Mouse (Mus musculus) right cerebral cortex, postnatal 14 days (tissue): Measurements from ENCODE around the gene Klhl3.

Experiments
- DNase-seq: peaks from one replicate; pipeline ENCODE4 v3.0.0; 2022

The Klhl3 gene

GRCm38 (mm10) chr13:58065316-58065715 is 48.1 kb downstream of the Klhl3 start:
- DNase-seq = no peak

DNA sequence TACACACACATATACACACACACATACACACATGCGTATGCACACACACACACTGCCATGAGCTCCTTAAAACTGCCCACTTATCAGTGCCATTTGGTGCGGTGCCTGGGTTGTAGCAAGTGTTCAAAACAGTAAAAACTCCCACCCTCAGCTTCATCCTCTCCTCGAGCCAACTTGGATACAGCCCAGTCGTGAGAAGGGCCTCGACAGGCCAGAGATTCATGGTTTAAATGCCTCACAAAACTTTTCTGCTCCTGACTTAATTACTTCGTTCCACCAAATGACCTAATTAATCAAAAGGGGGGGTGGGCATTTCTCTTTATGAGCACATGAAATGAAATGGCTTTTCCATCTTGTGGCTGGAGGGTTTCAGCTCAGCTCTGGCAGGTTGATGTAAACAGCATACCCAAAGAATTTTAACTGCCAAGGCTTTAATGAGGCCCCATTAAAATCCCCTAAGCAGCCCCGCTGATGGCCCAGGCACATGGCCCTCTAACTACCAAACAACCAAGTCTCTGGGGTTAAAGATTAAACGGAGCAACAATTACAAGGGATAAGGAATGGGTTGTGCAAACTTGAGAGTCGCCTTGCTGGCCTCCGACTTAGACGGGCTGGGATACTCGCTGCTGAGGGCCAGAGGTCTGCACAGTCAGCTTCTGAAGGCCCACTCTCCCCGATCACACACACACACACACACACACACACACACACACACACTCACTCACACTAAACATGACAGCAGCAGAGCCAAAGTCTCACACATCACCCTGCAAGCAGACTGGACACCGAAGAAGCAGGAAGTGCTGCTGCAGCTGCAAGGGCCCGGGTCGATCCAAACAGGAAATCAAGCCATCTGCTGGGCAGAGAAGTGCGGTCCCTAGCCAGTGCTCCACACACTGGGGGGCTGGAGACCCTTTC is 55.2 kb downstream of the Klhl3 start:
- no peak for DNase-seq

GRCm38 (mm10) chr13:58056618-58057017 is 56.8 kb downstream of the Klhl3 start:
- no peak for DNase-seq

DNA sequence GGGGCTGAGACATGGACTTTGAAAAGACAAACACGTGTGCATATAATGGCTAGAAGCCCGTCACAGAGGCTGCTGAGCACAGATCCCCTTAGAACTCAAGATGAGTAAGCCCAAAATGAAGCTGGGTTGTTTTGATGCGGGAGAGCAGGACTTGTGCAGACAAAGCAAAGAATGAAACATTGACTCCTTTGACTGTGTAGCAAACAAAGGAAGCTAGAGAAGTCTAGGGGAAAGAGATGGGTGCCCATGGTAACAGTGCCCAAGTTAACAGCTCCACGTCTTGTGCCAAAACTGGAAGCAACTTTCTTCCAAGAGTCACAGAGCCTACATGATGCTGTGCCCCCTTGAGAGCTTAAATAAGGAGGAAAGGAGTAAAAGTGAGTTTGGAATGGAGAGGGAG is 59.8 kb downstream of the Klhl3 start:
- DNase-seq = no peak

GRCm38 (mm10) chr13:58051654-58052053 is 61.7 kb downstream of the Klhl3 start:
- DNase-seq = no peak

GRCm38 (mm10) chr13:58051251-58051650 is 62.1 kb downstream of the Klhl3 start:
- DNase-seq = no peak

GRCm38 (mm10) chr13:58049121-58049520 is 64.3 kb downstream of the Klhl3 start:
- DNase-seq = no peak

DNA sequence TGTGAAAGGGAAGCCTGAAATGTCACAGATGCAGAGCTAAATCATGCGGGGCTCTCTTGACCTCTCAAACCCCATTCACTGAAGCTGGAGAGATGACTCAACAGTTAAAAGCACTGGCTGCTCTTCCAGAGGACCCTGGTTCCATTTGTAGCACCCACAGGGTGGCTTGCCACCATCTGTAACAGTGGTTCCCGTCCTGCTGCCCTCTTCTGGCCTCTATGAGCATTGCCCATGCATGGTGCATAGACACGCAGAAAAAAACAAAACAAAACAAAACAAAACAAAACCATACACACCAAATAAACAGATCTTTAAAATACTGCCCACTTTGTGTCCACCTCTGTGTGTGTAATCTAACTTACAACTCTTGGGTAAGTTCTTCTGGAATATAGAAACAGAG is 65.3 kb downstream of the Klhl3 start:
- no peak for DNase-seq

GRCm38 (mm10) chr13:58046178-58046577 is 67.2 kb downstream of the Klhl3 start:
- DNase-seq = no peak

GRCm38 (mm10) chr13:58045278-58045677 is 68.1 kb downstream of the Klhl3 start:
- no peak for DNase-seq

DNA sequence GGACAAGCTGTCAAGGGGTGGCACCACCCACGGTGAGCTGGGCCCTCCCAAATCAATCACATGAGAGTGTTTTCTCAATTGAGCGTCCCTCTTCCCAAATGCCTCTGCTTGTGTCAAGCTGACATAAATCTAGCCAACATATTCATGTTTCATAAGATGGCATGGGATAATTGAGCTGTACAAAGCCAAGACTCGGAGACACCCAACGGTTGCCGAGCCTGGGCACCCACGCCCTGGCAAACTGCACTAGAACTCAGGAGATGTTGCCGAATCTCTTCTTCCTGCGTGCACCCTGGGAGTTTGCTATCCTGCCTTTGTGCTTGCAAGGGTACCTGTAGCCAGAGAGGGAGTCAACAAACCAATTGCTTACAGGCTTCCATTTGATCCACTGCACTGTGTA is 70.1 kb downstream of the Klhl3 start:
- DNase-seq = no peak

DNA sequence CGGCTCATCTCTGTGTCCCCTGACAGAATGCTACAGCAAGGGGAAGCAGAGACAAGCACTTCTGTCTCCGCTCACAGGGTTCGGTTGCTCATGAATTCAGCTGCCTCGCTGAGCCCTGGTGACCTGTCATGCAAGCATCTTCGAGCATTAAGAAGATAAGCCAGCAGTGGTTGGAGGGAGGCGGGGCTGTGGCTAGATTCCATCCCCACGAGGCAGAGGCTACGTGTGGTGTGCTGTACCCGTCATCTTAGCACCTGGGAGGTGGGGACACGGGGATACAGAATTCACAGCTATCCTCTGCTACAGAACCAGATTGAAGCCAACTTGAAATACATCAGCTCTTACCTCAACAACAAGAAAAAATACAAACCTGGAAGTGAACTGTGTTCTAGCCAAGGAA is 73.3 kb downstream of the Klhl3 start:
- no peak for DNase-seq

DNA sequence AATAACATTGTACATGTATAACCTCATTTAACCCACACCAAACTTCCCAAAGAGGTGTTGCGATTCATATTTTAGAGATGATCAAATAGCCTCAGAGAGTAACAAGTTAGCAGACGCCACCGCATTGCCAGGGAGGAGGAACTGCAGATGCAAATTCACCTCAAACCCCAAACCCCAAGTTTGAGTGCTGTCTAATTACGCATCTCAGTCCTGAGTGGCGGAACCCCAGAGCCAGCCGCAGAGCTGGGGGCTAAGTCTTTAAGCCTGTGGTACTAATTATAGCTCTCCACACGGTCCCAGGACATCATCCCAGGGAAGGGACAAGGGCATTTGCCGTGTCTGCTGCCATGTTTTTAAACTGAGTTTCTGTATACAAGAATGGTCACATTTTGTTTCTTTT is 75.9 kb downstream of the Klhl3 start:
- DNase-seq = no peak

DNA sequence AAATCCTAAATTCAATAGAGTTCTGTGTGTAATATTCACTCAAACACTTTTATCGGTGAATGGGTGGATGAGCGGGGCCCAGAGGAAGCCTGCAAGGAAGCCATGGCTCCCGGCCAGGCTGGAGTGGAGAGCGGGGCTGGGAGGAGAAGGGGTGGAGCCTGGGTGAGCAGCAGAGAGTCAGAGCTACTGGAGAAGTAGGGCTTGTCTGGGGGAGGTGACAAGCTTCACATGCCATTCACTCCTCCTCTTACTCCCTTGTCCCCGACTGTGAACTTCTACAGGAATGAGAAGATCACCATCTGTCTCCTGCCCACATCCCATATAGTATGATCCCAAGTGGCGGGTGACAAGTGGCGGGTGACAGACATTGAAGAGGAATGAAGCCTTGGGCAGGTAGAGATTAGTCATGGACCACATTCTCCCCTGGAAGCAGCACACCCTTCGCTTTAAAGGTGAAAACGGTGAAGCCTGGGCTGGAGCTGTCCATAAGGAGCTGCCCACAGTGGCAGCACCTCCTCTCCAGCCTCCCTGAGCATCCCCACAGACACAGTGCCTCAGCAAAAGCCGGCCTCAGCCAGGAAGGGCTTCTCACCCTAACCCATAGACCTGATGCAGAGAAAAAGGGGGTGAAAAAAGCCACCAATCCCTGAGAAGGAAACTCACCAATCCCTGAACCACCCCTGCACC is 77.8 kb downstream of the Klhl3 start:
- DNase-seq = peak; percentile 65

GRCm38 (mm10) chr13:58034985-58035384 is 78.4 kb downstream of the Klhl3 start:
- no peak for DNase-seq

DNA sequence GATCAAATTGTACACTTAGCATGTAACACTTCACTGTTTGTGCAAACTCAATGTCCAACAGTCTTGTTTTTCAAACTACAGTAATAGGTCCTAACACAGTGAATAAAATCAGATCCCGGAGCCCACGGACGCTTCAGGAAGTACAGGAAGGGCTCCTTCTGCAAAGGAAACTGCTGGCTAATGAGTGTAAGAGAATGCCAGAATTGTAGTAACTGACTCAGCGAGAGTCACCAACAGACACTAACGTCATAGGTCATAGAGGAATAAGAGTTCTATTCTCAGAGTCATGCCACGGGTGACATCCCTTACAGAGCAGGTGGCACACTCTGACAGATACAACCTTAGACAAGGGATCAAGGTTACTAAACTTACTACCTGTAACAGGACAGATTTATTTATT is 78.9 kb downstream of the Klhl3 start:
- DNase-seq = no peak

- peak; percentile 57 for DNase-seq
These were observed 81.6 kb downstream of the Klhl3 start for GRCm38 (mm10) chr13:58031755-58032154.

GRCm38 (mm10) chr13:58027115-58027514 is 86.3 kb downstream of the Klhl3 start:
- no peak for DNase-seq

GRCm38 (mm10) chr13:58025701-58026414 is 87.5 kb downstream of the Klhl3 start:
- no peak for DNase-seq

DNA sequence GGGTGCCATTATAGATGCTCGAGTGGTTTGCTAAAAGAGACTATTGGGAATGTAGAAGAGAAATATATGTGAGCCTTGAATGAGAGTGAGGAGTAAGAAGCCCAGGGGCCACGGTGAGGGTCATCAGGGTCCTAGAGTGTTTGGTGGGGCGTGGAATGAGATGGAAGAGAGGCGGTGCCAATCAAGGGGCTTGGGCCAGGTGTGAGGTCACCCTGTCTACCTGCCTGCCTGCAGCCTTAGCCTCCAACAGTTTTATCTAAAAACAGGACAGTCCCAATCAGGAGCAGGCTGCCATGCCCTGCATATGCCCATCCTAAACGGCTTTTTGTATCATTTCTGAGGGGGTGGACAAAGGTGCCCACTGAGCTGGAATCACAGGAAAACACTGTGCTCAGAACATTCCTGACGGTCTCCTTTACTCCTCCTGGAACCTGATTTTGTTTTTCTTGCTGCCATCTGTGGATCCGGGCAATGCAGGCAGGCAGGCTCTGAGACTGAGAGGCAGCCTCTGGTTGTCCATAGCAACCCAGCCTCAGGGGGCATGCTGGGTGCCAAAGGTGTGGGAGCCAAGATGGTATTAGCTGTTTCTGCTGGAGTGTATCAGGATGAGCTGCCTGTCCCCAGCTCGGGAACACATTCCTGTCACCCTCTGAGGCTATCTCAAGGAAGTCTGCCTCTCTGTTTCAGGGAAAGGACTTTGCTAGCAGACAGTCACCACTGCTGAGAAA is 89.5 kb downstream of the Klhl3 start:
- DNase-seq = no peak

DNA sequence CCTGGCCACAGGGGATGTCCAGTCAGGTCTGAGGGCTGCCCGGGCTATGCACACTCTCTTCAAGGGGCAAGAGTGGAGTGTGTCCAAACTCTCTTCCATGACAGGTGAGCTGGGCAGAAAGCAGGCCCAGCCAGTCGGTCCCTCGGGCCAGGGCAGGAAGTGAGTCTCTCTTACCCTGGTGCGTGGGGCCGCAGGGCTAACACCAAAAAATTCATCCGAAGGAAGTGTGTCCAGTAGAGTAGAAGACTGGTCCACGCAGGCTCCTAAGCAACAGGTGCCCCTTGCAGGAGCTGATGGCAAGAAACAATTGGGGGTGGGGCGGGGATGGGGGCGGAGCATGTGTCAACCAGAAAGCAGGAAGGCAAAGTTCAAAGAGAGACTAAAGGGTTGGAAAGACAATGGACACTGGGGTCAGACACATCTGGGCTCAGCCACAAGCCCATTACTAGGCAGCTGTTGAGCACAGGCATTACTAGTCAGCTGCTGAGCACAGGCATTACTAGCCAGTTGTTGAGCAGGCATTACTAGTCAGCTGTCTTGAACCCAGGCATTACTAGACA is 90.3 kb downstream of the Klhl3 start:
- no peak for DNase-seq

DNA sequence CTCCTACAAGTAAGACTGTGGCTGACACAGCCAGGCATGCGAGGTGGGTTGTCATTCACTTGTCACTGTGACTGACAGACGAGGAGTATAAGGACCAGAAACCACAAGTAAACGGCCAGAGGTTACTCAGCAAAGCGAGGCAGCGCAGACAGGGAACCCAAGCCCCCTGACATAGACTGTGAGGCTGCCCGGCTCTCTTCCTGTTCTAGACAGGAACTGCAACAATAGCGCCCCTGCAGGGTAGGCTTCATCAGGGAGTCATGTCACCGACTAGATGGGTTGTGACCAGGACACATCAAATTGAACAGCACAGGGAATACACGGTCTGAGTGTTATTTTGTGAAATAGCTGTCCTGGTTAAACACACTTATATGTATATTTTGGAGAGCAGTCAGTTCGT is 93.0 kb downstream of the Klhl3 start:
- no peak for DNase-seq

DNA sequence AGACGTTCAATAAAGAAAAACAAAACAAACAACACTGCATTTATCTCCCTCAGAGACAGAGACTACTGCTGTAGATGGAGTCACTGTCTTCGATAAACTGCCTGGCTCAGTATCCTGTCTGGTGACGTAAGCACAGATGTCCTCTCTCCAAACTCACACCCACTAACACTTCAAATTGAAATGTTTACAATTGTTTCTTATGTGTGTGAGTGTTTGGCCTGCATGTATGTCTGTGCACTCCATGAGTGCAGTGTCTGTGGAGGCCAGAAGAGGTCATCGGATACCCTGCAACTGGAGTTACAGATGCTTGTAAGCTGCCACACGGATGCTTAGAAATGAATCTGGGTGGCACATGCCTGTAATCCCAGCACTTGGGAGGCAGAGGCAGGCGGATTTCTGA is 96.1 kb downstream of the Klhl3 start:
- DNase-seq = no peak
